Mouse (Mus musculus): ENCODE data around the gene Ccl5. TPM values are rescaled to one million over a fixed set of nuclear protein-coding genes. Genes with fewer than 3 reads are reported as not detected.

Ccl5 gene
- not detected in 2 replicates for polyA plus RNA-seq (2014; fragmentation: Nextera tagmentation; extraction: Ambion mirVana)

- DNase-seq (ENCODE audit: low spot score): no peak
- Histone ChIP-seq H3K36me3 (ENCODE audit: control insufficient read depth, insufficient read depth, low read length) (no peaks in the 10 kb centered on the region), H3K4me1 (replicated peaks; ENCODE audit: control insufficient read depth, insufficient read depth, low read length) (no peaks in the 10 kb centered on the region), H3K27ac (ENCODE audit: low read depth, low read length) (no peak within 1 kb of the TSS), H3K9me3 (ENCODE audit: control insufficient read depth, low read length) (no peaks in the 10 kb centered on the region), H3K27me3 (ENCODE audit: control insufficient read depth, insufficient read depth, low read length) (no peaks in the 10 kb centered on the region), H3K4me3 (ENCODE audit: low read depth, low read length) (no peak within 1 kb of the TSS), H3K9ac (ENCODE audit: low read length) (no peak within 1 kb of the TSS), H3K4me2 (ENCODE audit: low read depth, low read length, severe bottlenecking) (no peak within 1 kb of the TSS)
- ATAC-seq (replicated peaks; ENCODE audit: low FRiP score): no peak
- WGBS: 89% methylated on average over 5 of the region's 5 CpGs
These were observed at the start of gene Ccl5 for GRCm38 (mm10) chr11:83530360-83530759. TSS of gene Ccl5 (minus strand) at chr11:83530518.

GRCm38 (mm10) chr11:83578999-83579398 lies 48.7 kb upstream of the Ccl5 start:
- H3K27me3 ChIP-seq (ENCODE audit: control insufficient read depth, insufficient read depth, low read length): no peaks in the 10 kb centered on the region
- H3K4me2 ChIP-seq (ENCODE audit: low read depth, low read length, severe bottlenecking): no peak overlapping the region
- 78% methylated on average over 3 of the region's 3 CpGs for WGBS
- no peak for DNase-seq (ENCODE audit: low spot score)
- no peaks in the 10 kb centered on the region for H3K4me1 ChIP-seq (replicated peaks; ENCODE audit: control insufficient read depth, insufficient read depth, low read length)
- H3K4me3 ChIP-seq (ENCODE audit: low read depth, low read length): no peak overlapping the region
- no peak overlapping the region for H3K27ac ChIP-seq (ENCODE audit: low read depth, low read length)
- no peaks in the 10 kb centered on the region for H3K9me3 ChIP-seq (ENCODE audit: control insufficient read depth, low read length)
- H3K9ac ChIP-seq (ENCODE audit: low read length): no peak overlapping the region
- H3K36me3 ChIP-seq (ENCODE audit: control insufficient read depth, insufficient read depth, low read length): no peaks in the 10 kb centered on the region
- no peak for ATAC-seq (replicated peaks; ENCODE audit: low FRiP score)

- Histone ChIP-seq H3K9me3 (ENCODE audit: control insufficient read depth, low read length) (no peaks in the 10 kb centered on the region), H3K4me3 (ENCODE audit: low read depth, low read length) (no peak within 1 kb of the TSS), H3K27ac (ENCODE audit: low read depth, low read length) (no peak within 1 kb of the TSS), H3K4me1 (replicated peaks; ENCODE audit: control insufficient read depth, insufficient read depth, low read length) (no peaks in the 10 kb centered on the region), H3K4me2 (ENCODE audit: low read depth, low read length, severe bottlenecking) (no peak within 1 kb of the TSS), H3K36me3 (ENCODE audit: control insufficient read depth, insufficient read depth, low read length) (no peaks in the 10 kb centered on the region), H3K27me3 (ENCODE audit: control insufficient read depth, insufficient read depth, low read length) (no peaks in the 10 kb centered on the region), H3K9ac (ENCODE audit: low read length) (no peak within 1 kb of the TSS)
- ATAC-seq (replicated peaks; ENCODE audit: low FRiP score) (no peak), DNase-seq (ENCODE audit: low spot score) (no peak)
- WGBS: 49% methylated on average over 2 of the region's 2 CpGs
These were observed 48.0 kb upstream of the Ccl5 start, which contains the start of gene Ccl9 for GRCm38 (mm10) chr11:83578186-83578760. TSS of gene Ccl9 (minus strand) at chr11:83578636.

GRCm38 (mm10) chr11:83576927-83577555 lies 46.7 kb upstream of the Ccl5 start:
- H3K4me1 ChIP-seq (replicated peaks; ENCODE audit: control insufficient read depth, insufficient read depth, low read length): no peaks in the 10 kb centered on the region
- no peaks in the 10 kb centered on the region for H3K9me3 ChIP-seq (ENCODE audit: control insufficient read depth, low read length)
- no peak overlapping the region for H3K9ac ChIP-seq (ENCODE audit: low read length)
- H3K27ac ChIP-seq (ENCODE audit: low read depth, low read length): no peak overlapping the region
- no peak overlapping the region for H3K4me3 ChIP-seq (ENCODE audit: low read depth, low read length)
- WGBS: 89% methylated on average over 4 of the region's 4 CpGs
- no peaks in the 10 kb centered on the region for H3K27me3 ChIP-seq (ENCODE audit: control insufficient read depth, insufficient read depth, low read length)
- ATAC-seq (replicated peaks; ENCODE audit: low FRiP score): no peak
- DNase-seq (ENCODE audit: low spot score): no peak
- H3K36me3 ChIP-seq (ENCODE audit: control insufficient read depth, insufficient read depth, low read length): no peaks in the 10 kb centered on the region
- no peak overlapping the region for H3K4me2 ChIP-seq (ENCODE audit: low read depth, low read length, severe bottlenecking)

GRCm38 (mm10) chr11:83572834-83573233 lies 42.5 kb upstream of the Ccl5 start:
- H3K9me3 ChIP-seq (ENCODE audit: control insufficient read depth, low read length): no peaks in the 10 kb centered on the region
- no peak overlapping the region for H3K4me3 ChIP-seq (ENCODE audit: low read depth, low read length)
- H3K36me3 ChIP-seq (ENCODE audit: control insufficient read depth, insufficient read depth, low read length): no peaks in the 10 kb centered on the region
- H3K9ac ChIP-seq (ENCODE audit: low read length): no peak overlapping the region
- H3K4me1 ChIP-seq (replicated peaks; ENCODE audit: control insufficient read depth, insufficient read depth, low read length): no peaks in the 10 kb centered on the region
- DNase-seq (ENCODE audit: low spot score) (no peak), ATAC-seq (replicated peaks; ENCODE audit: low FRiP score) (no peak)
- no peak overlapping the region for H3K4me2 ChIP-seq (ENCODE audit: low read depth, low read length, severe bottlenecking)
- WGBS: 66% methylated on average over 9 of the region's 9 CpGs
- H3K27ac ChIP-seq (ENCODE audit: low read depth, low read length): no peak overlapping the region
- H3K27me3 ChIP-seq (ENCODE audit: control insufficient read depth, insufficient read depth, low read length): no peaks in the 10 kb centered on the region

GRCm38 (mm10) chr11:83572223-83572622 lies 41.9 kb upstream of the Ccl5 start:
- Histone ChIP-seq H3K36me3 (ENCODE audit: control insufficient read depth, insufficient read depth, low read length) (no peaks in the 10 kb centered on the region), H3K4me2 (ENCODE audit: low read depth, low read length, severe bottlenecking) (no peak overlapping the region), H3K9ac (ENCODE audit: low read length) (no peak overlapping the region), H3K27me3 (ENCODE audit: control insufficient read depth, insufficient read depth, low read length) (no peaks in the 10 kb centered on the region), H3K9me3 (ENCODE audit: control insufficient read depth, low read length) (no peaks in the 10 kb centered on the region), H3K4me1 (replicated peaks; ENCODE audit: control insufficient read depth, insufficient read depth, low read length) (no peaks in the 10 kb centered on the region), H3K4me3 (ENCODE audit: low read depth, low read length) (no peak overlapping the region), H3K27ac (ENCODE audit: low read depth, low read length) (no peak overlapping the region)
- WGBS: 93% methylated on average over 8 of the region's 8 CpGs
- DNase-seq (ENCODE audit: low spot score) (no peak), ATAC-seq (replicated peaks; ENCODE audit: low FRiP score) (no peak)

GRCm38 (mm10) chr11:83570189-83570588 lies 39.9 kb upstream of the Ccl5 start:
- no peak overlapping the region for H3K4me2 ChIP-seq (ENCODE audit: low read depth, low read length, severe bottlenecking)
- 91% methylated on average over 2 of the region's 2 CpGs for WGBS
- no peaks in the 10 kb centered on the region for H3K36me3 ChIP-seq (ENCODE audit: control insufficient read depth, insufficient read depth, low read length)
- H3K4me1 ChIP-seq (replicated peaks; ENCODE audit: control insufficient read depth, insufficient read depth, low read length): no peaks in the 10 kb centered on the region
- ATAC-seq (replicated peaks; ENCODE audit: low FRiP score): no peak
- no peak overlapping the region for H3K9ac ChIP-seq (ENCODE audit: low read length)
- no peak for DNase-seq (ENCODE audit: low spot score)
- no peak overlapping the region for H3K27ac ChIP-seq (ENCODE audit: low read depth, low read length)
- H3K27me3 ChIP-seq (ENCODE audit: control insufficient read depth, insufficient read depth, low read length): no peaks in the 10 kb centered on the region
- H3K4me3 ChIP-seq (ENCODE audit: low read depth, low read length): no peak overlapping the region
- no peaks in the 10 kb centered on the region for H3K9me3 ChIP-seq (ENCODE audit: control insufficient read depth, low read length)

GRCm38 (mm10) chr11:83569249-83569648 lies 38.9 kb upstream of the Ccl5 start:
- Histone ChIP-seq H3K4me1 (replicated peaks; ENCODE audit: control insufficient read depth, insufficient read depth, low read length) (no peaks in the 10 kb centered on the region), H3K9me3 (ENCODE audit: control insufficient read depth, low read length) (no peaks in the 10 kb centered on the region), H3K27ac (ENCODE audit: low read depth, low read length) (no peak overlapping the region), H3K27me3 (ENCODE audit: control insufficient read depth, insufficient read depth, low read length) (no peaks in the 10 kb centered on the region), H3K4me2 (ENCODE audit: low read depth, low read length, severe bottlenecking) (no peak overlapping the region), H3K9ac (ENCODE audit: low read length) (no peak overlapping the region), H3K36me3 (ENCODE audit: control insufficient read depth, insufficient read depth, low read length) (no peaks in the 10 kb centered on the region), H3K4me3 (ENCODE audit: low read depth, low read length) (no peak overlapping the region)
- DNase-seq (ENCODE audit: low spot score) (no peak), ATAC-seq (replicated peaks; ENCODE audit: low FRiP score) (no peak)
- 96% methylated on average over 7 of the region's 7 CpGs for WGBS

- H3K9ac ChIP-seq (ENCODE audit: low read length): no peak overlapping the region
- H3K27ac ChIP-seq (ENCODE audit: low read depth, low read length): no peak overlapping the region
- ATAC-seq (replicated peaks; ENCODE audit: low FRiP score): no peak
- 84% methylated on average over 3 of the region's 3 CpGs for WGBS
- H3K27me3 ChIP-seq (ENCODE audit: control insufficient read depth, insufficient read depth, low read length): no peaks in the 10 kb centered on the region
- no peaks in the 10 kb centered on the region for H3K36me3 ChIP-seq (ENCODE audit: control insufficient read depth, insufficient read depth, low read length)
- no peak for DNase-seq (ENCODE audit: low spot score)
- no peaks in the 10 kb centered on the region for H3K9me3 ChIP-seq (ENCODE audit: control insufficient read depth, low read length)
- no peak overlapping the region for H3K4me3 ChIP-seq (ENCODE audit: low read depth, low read length)
- H3K4me2 ChIP-seq (ENCODE audit: low read depth, low read length, severe bottlenecking): no peak overlapping the region
- no peaks in the 10 kb centered on the region for H3K4me1 ChIP-seq (replicated peaks; ENCODE audit: control insufficient read depth, insufficient read depth, low read length)
These were observed 38.5 kb upstream of the Ccl5 start for GRCm38 (mm10) chr11:83568786-83569185.

Measured in forebrain, embryonic 11.5 days (tissue).